Mouse (Mus musculus) lung, adult 2 months (tissue): ENCODE measurements at regions not wholly inside any gene's neighbourhood (a gene's known extent, or its start where the extent isn't known, plus 50 kb on each side); places are given as distances from the start of the nearest gene placed in this dataset.

ENCODE experiments used
- CTCF ChIP-seq: fragments of 200-500 bp; IDR thresholded peaks from 2 replicates; pipeline ENCODE4 v1.5.1; 2011; ENCODE audit warnings: mild to moderate bottlenecking, low read length, control low read depth; ENCODE audit not compliant: insufficient read depth
- POLR2A ChIP-seq: fragments of 200-500 bp; IDR thresholded peaks from 2 replicates; pipeline ENCODE4 v1.6.1; 2011; ENCODE audit warnings: low read depth, mild to moderate bottlenecking, control low read depth, low read length, borderline replicate concordance; ENCODE audit errors: extremely low read depth

GRCm38 (mm10) chr4:9080821-9081493 lies 842.1 kb upstream of the Car8 start:
- TF ChIP-seq POLR2A (no peak), CTCF (no peak)
